ENCODE assay signal across 10 mouse cellular contexts in the genomic region with DNA sequence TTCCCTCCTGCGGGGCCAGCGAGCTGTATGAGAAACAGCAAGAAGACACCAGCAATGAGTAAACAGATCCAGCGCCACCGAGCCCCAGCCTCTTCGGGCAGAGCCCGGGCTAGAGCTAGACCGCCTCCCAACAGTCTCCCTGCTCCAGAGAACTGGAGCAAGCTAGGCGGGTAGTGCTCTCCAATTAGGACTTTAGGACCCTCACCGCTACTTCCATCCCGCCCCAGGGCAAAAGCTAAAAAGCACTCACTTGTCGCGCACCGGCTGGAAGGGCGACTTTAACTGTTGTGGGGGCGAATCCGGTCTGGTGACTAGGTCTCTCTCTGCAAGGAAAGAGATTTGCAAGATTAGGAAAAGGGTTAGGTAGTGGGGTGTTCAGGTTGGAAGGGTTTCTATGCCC. TPM values are rescaled to one million over a fixed set of nuclear protein-coding genes. Genes with fewer than 3 reads are reported as not detected.
DNase-seq lines count a peak whose midpoint lies in the region; ATAC-seq and TF ChIP-seq lines count a peak whose summit lies in the region.
"Had no signal": no experiment of that assay in that cellular context is flagged by ENCODE, and none has a peak within 500 bp of the region (broad histone marks: within the 10 kb centered on the region; RNA-seq: fewer than 3 reads in every experiment).

No protein-coding gene starts in this region.

- WGBS in heart, embryonic 13.5 days: 8% methylated on average over 16 of the region's 16 CpGs
- 3% methylated on average over 16 of the region's 16 CpGs for WGBS in forebrain, postnatal 0 days
- under 1% methylated on average over 16 of the region's 16 CpGs for WGBS in midbrain, embryonic 10.5 days
- 2% methylated on average over 16 of the region's 16 CpGs for WGBS in liver, postnatal 0 days (ENCODE audit: insufficient replicate concordance)

- intact Hi-C loops in heart, postnatal 25 days (cut with DNase I): loop anchor here (10.0 kb wide), 2 partner anchors 504 to 1076 kb away; no protein-coding TSS in a partner anchor

- H3K36me3 ChIP-seq in heart, embryonic 13.5 days: no peaks in the 10 kb centered on the region
- H3K36me3 ChIP-seq in forebrain, postnatal 0 days (ENCODE audit: insufficient read depth): no peaks in the 10 kb centered on the region
- H3K36me3 ChIP-seq in midbrain, embryonic 10.5 days: peaks cover 51% of the 10 kb centered on the region
- no peaks in the 10 kb centered on the region for H3K36me3 ChIP-seq in liver, postnatal 0 days (replicated peaks; ENCODE audit: insufficient read depth, low read length)

- TF ChIP-seq EP300 in liver, postnatal 0 days (IDR thresholded peaks at IDR 0.05; ENCODE audit: low read depth): no peak

- DNase-seq in heart, postnatal 25 days (ENCODE audit: low spot score): no peak
- DNase-seq in NIH3T3 (ENCODE audit: low read depth): peak; percentile 55
- peak; percentile 22 for DNase-seq in forebrain, postnatal 0 days
- peak; percentile 67 for DNase-seq in midbrain, embryonic 10.5 days (ENCODE audit: low spot score)
- DNase-seq in urinary bladder, adult 18-20 months (ENCODE audit: low spot score in 2 of 2): no peak
- DNase-seq in liver, postnatal 0 days: no peak
- DNase-seq: thymus, postnatal 4 days had no signal

- no peak overlapping the region for H3K27ac ChIP-seq in heart, embryonic 13.5 days (replicated peaks)
- H3K27ac ChIP-seq in forebrain, postnatal 0 days (ENCODE audit: low read depth, low read length): no peak overlapping the region
- peak overlapping the region; percentile 98 for H3K27ac ChIP-seq in midbrain, embryonic 10.5 days (replicated peaks)
- H3K27ac ChIP-seq in liver, postnatal 0 days (ENCODE audit: low read depth): no peak overlapping the region

- ATAC-seq in heart, embryonic 13.5 days (ENCODE audit: extremely low read depth, insufficient number of reproducible peaks, low FRiP score, low TSS enrichment): no peak
- ATAC-seq in forebrain, postnatal 0 days: no peak
- no peak for ATAC-seq in erythroid progenitor cell, adult 5-6 weeks (replicated peaks; ENCODE audit: low FRiP score, poor library complexity, severe bottlenecking)
- no peak for ATAC-seq in liver, postnatal 0 days

- peak overlapping the region; percentile 81 for H3K4me2 ChIP-seq in heart, embryonic 13.5 days
- no peak overlapping the region; the same call in 1 of the 2 replicates for H3K4me2 ChIP-seq in forebrain, postnatal 0 days (ENCODE audit: low read depth)
- no peak overlapping the region for H3K4me2 ChIP-seq in liver, postnatal 0 days (ENCODE audit: low read depth, low read length)

- H3K9ac ChIP-seq in heart, embryonic 13.5 days: peak overlapping the region; percentile 72
- no peak overlapping the region for H3K9ac ChIP-seq in forebrain, postnatal 0 days
- H3K9ac ChIP-seq in liver, postnatal 0 days (replicated peaks): no peak overlapping the region

- H3K27me3 ChIP-seq in heart, embryonic 13.5 days (replicated peaks): peaks cover 91% of the 10 kb centered on the region
- H3K27me3 ChIP-seq in forebrain, postnatal 0 days (ENCODE audit: insufficient read depth, low read length): peaks cover 80% of the 10 kb centered on the region
- peaks cover 80% of the 10 kb centered on the region for H3K27me3 ChIP-seq in midbrain, embryonic 10.5 days (ENCODE audit: low read depth, poor library complexity, severe bottlenecking)
- peaks cover 84% of the 10 kb centered on the region for H3K27me3 ChIP-seq in liver, postnatal 0 days (ENCODE audit: insufficient read depth, low read length)

- peak overlapping the region; percentile 65 for H3K4me3 ChIP-seq in heart, embryonic 13.5 days
- H3K4me3 ChIP-seq in forebrain, postnatal 0 days (ENCODE audit: low read depth, low read length): no peak overlapping the region; the same call in 1 of the 2 replicates
- peak overlapping the region; percentile 96 for H3K4me3 ChIP-seq in midbrain, embryonic 10.5 days
- H3K4me3 ChIP-seq in liver, postnatal 0 days (ENCODE audit: low read depth, low read length): no peak overlapping the region

- peaks cover 43% of the 10 kb centered on the region for H3K4me1 ChIP-seq in heart, embryonic 13.5 days
- H3K4me1 ChIP-seq in forebrain, postnatal 0 days (ENCODE audit: insufficient read depth): no peaks in the 10 kb centered on the region
- peaks cover 70% of the 10 kb centered on the region for H3K4me1 ChIP-seq in midbrain, embryonic 10.5 days
- no peaks in the 10 kb centered on the region for H3K4me1 ChIP-seq in liver, postnatal 0 days (ENCODE audit: insufficient read depth)

- no peaks in the 10 kb centered on the region for H3K9me3 ChIP-seq in heart, embryonic 13.5 days
- H3K9me3 ChIP-seq in forebrain, postnatal 0 days (ENCODE audit: low read length): no peaks in the 10 kb centered on the region
- H3K9me3 ChIP-seq in midbrain, embryonic 10.5 days (replicated peaks): no peaks in the 10 kb centered on the region
- H3K9me3 ChIP-seq in liver, postnatal 0 days (ENCODE audit: low read length): no peaks in the 10 kb centered on the region

- TF ChIP-seq CTCF in forebrain, postnatal 0 days (IDR thresholded peaks at IDR 0.05; ENCODE audit: low read depth): no peak
- TF ChIP-seq CTCF in liver, postnatal 0 days (IDR thresholded peaks at IDR 0.05; ENCODE audit: low read depth): no peak

RNA-seq across cellular contexts. Expression of a gene that starts 4.9 kb away (rescaled TPM):
- polyA plus RNA-seq in heart, embryonic 13.5 days (2015; fragmentation: Nextera tagmentation; extraction: Ambion mirVana): 1.7 and 2.8 TPM in 2 replicates
- 1 to 10 TPM; 4.8 to 6.3 TPM for total RNA-seq in heart, postnatal 25 days (2021)
- 4.8 and 6.5 TPM in 2 replicates for total RNA-seq in forebrain, postnatal 0 days (2014; rRNA removed)
- 0.87 and 0.96 TPM in 2 replicates for polyA plus RNA-seq in forebrain, postnatal 0 days (2015; fragmentation: Nextera tagmentation; extraction: Ambion mirVana)
- 4.0 and 4.3 TPM in 2 replicates for polyA plus RNA-seq in midbrain, embryonic 10.5 days (2016; fragmentation: Nextera tagmentation; extraction: Ambion mirVana)
- total RNA-seq in erythroid progenitor cell, adult 5-6 weeks (2015; ENCODE audit: low replicate concordance): not detected in 2 replicates
- total RNA-seq in erythroid progenitor cell, adult 5-6 weeks (2017; ENCODE audit: low replicate concordance): not detected in 2 replicates
- polyA plus RNA-seq in liver, postnatal 0 days (2015; fragmentation: Nextera tagmentation; extraction: Ambion mirVana): not detected in 2 replicates
- total RNA-seq: gastrocnemius, adult 8-10 months had no signal

Comparison
In these comparisons a context has a peak if more than half of its experiments do, and no peak if none do; other contexts are left out.
1. H3K4me3 ChIP-seq: peak in heart, embryonic 13.5 days (single experiment) and midbrain, embryonic 10.5 days (single experiment); none in forebrain, postnatal 0 days (single experiment) and liver, postnatal 0 days (single experiment).
2. DNase-seq: peak in NIH3T3 (single experiment), forebrain, postnatal 0 days (single experiment) and midbrain, embryonic 10.5 days (single experiment); none in heart, postnatal 25 days (single experiment), urinary bladder, adult 18-20 months (0 of 2) and liver, postnatal 0 days (single experiment).